9 mouse cellular contexts compared by ENCODE assay signal in genomic region chr6:137613903-137614302, GRCm38 (mm10). TPM values are rescaled to one million over a fixed set of nuclear protein-coding genes. Genes with fewer than 3 reads are reported as not detected.
DNase-seq lines count a peak whose midpoint lies in the region; ATAC-seq and TF ChIP-seq lines count a peak whose summit lies in the region.
"Had no signal": no experiment of that assay in that cellular context is flagged by ENCODE, and none has a peak within 500 bp of the region (broad histone marks: within the 10 kb centered on the region; RNA-seq: fewer than 3 reads in every experiment).

No protein-coding gene starts in this region.

- H3K27me3 ChIP-seq in heart, embryonic 11.5 days (ENCODE audit: control insufficient read depth, insufficient read depth, low read length): no peaks in the 10 kb centered on the region
- no peaks in the 10 kb centered on the region for H3K27me3 ChIP-seq in kidney, postnatal 0 days (ENCODE audit: insufficient read depth, low read length)
- H3K27me3 ChIP-seq: midbrain, embryonic 13.5 days had no signal

- WGBS in heart, embryonic 11.5 days (ENCODE audit: insufficient replicate concordance): 71% methylated on average over 4 of the region's 4 CpGs
- 37% methylated on average over 4 of the region's 4 CpGs for WGBS in kidney, postnatal 0 days

- intact Hi-C loops in gastrocnemius, postnatal 14 days (cut with DNase I; ENCODE audit: low total_unique reads): no loop called here

- H3K27ac ChIP-seq in heart, embryonic 11.5 days (ENCODE audit: low read depth, low read length): no peak overlapping the region
- H3K27ac ChIP-seq in kidney, postnatal 0 days: no peak overlapping the region
- H3K27ac ChIP-seq: midbrain, embryonic 13.5 days had no signal

- no peak for ATAC-seq in heart, embryonic 11.5 days (replicated peaks; ENCODE audit: insufficient number of reproducible peaks, low FRiP score, low TSS enrichment)
- no peak for ATAC-seq in kidney, postnatal 0 days (replicated peaks; ENCODE audit: low FRiP score, low read depth)
- ATAC-seq: midbrain, embryonic 13.5 days had no signal

- no peaks in the 10 kb centered on the region for H3K9me3 ChIP-seq in heart, embryonic 11.5 days (replicated peaks; ENCODE audit: control insufficient read depth, low read length)
- H3K9me3 ChIP-seq in kidney, postnatal 0 days (replicated peaks; ENCODE audit: low read length): no peaks in the 10 kb centered on the region

- H3K4me1 ChIP-seq in heart, embryonic 11.5 days (ENCODE audit: control insufficient read depth, insufficient read depth, low read length): no peaks in the 10 kb centered on the region
- H3K4me1 ChIP-seq in kidney, postnatal 0 days (replicated peaks; ENCODE audit: insufficient read depth, low read length): no peaks in the 10 kb centered on the region

- peak; percentile 94 for DNase-seq in heart, adult 11 months
- DNase-seq in NIH3T3 (ENCODE audit: low read depth): peak; percentile 87
- DNase-seq in gastrocnemius, postnatal 14 days: peak; percentile 40
- peak; percentile 33 for DNase-seq in kidney, postnatal 0 days (ENCODE audit: low spot score)
- no peak for DNase-seq in frontal cortex, postnatal 14 days (ENCODE audit: low spot score in 2 of 2)
- DNase-seq in right cerebral cortex, postnatal 25 days: no peak
- DNase-seq in frontal cortex, postnatal 10 days (ENCODE audit: low spot score in 2 of 2): no peak

- no peaks in the 10 kb centered on the region for H3K36me3 ChIP-seq in heart, embryonic 11.5 days (ENCODE audit: control insufficient read depth, insufficient read depth, low read length)
- no peaks in the 10 kb centered on the region for H3K36me3 ChIP-seq in kidney, postnatal 0 days (ENCODE audit: insufficient read depth, low read length)
- H3K36me3 ChIP-seq: midbrain, embryonic 13.5 days had no signal

- no peak overlapping the region for H3K9ac ChIP-seq in heart, embryonic 11.5 days (ENCODE audit: low read depth, low read length)
- H3K9ac ChIP-seq in kidney, postnatal 0 days (ENCODE audit: low read depth, low read length): no peak overlapping the region
- H3K9ac ChIP-seq: midbrain, embryonic 13.5 days had no signal

- no peak overlapping the region for H3K4me3 ChIP-seq in heart, embryonic 11.5 days (ENCODE audit: low read depth, low read length)
- H3K4me3 ChIP-seq in kidney, postnatal 0 days (replicated peaks; ENCODE audit: low read depth, low read length): no peak overlapping the region
- H3K4me3 ChIP-seq: midbrain, embryonic 13.5 days had no signal

- peak; percentile 9; the same call in 1 of the 2 replicates for TF ChIP-seq CTCF in kidney, postnatal 0 days (IDR thresholded peaks at IDR 0.05; ENCODE audit: low read depth)

- H3K4me2 ChIP-seq in heart, embryonic 11.5 days: no peak overlapping the region
- no peak overlapping the region for H3K4me2 ChIP-seq in kidney, postnatal 0 days (ENCODE audit: low read length)
- H3K4me2 ChIP-seq: midbrain, embryonic 13.5 days had no signal

RNA-seq across cellular contexts. Expression of gene Eps8, which starts 40.8 kb away (rescaled TPM):
- polyA plus RNA-seq in heart, embryonic 11.5 days (2014; fragmentation: Nextera tagmentation; extraction: Ambion mirVana): 18.7 TPM in 2 replicates
- total RNA-seq in gastrocnemius, postnatal 14 days (2021): 10 to 100 TPM; 10.6 to 11.3 TPM
- polyA plus RNA-seq in kidney, postnatal 0 days (2015; fragmentation: Nextera tagmentation; extraction: Ambion mirVana): 45.1 and 46.1 TPM in 2 replicates

Comparison
In these comparisons a context has a peak if more than half of its experiments do, and no peak if none do; other contexts are left out.
1. DNase-seq: peak in heart, adult 11 months (single experiment), NIH3T3 (single experiment), gastrocnemius, postnatal 14 days (single experiment) and kidney, postnatal 0 days (single experiment); none in frontal cortex, postnatal 14 days (0 of 2), right cerebral cortex, postnatal 25 days (single experiment) and frontal cortex, postnatal 10 days (0 of 2).